Mouse (Mus musculus) CD4-positive, CD25-positive, alpha-beta regulatory T cell, adult 2 months (primary cell): ENCODE data around the gene Duox1.
"Not testable (repeated sequence)": the region's sequence is repeated elsewhere in the genome, so short reads cannot be mapped to it uniquely, and the experiment has no call there.

Experiments used
- DNase-seq: peaks from one replicate; pipeline ENCODE4 v3.0.0-alpha.2; 2012; ENCODE audit warnings: low read depth, low spot score

Gene Duox1

DNA sequence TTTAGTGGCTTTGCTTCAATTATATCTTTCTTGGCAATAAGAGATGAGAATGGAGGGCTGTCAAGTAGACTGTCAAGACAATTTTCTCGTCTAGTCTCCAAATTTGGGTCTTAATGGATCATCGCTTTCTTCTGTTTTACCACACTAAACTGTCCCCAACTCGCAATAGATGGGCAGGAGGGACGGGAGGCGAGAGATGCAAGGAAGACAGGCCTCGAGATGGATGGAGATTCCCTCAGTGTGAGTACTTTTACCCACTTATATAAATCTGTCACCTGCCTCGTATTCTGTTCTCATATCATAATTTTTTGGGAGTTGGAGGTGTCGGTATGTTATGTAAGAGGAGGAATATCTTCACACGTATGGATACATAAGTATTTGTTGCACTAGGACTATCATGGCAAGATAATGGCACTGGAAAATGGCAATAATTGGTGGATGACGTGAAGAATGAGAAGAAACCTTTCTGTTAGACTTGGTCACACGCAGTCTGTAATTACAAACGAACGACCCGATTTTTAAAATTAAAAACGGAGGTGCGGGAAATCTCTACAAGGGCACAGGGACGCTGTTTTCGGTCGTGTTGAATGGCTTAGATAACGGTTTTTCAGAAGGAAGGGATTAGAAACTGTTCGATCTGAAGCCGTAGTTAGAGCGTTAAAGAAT, 59.3 kb downstream of the Duox1 start:
- no peak for DNase-seq

DNA sequence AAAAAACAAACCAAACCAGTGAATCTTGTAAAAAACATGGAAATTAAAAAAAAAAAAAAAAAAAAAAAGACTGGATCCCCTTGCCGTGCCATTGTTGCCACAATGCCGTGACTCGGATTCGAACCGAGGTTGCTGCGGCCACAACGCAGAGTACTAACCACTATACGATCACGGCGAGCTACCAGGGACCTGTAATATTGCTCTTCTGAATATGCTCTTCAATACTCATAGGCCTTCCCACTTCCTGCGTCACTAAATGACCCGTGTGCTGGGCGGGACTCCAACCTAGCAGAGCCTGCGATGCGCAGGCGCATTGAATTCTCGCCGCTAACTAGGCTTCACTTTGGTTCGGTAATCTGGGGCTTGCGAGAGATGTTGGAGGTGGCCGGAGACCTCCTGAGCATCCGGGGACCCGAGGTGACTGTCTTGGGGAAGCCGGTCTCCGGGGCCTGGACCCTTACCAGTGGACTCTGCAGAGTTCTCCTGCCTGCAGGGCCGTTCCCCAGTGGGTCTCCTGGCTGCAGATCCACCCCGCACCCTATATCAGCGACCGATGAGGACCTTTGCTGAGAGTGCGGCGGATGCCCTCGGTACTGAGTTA, 60.0 kb downstream of the Duox1 start:
- peak; percentile 98 for DNase-seq

DNA sequence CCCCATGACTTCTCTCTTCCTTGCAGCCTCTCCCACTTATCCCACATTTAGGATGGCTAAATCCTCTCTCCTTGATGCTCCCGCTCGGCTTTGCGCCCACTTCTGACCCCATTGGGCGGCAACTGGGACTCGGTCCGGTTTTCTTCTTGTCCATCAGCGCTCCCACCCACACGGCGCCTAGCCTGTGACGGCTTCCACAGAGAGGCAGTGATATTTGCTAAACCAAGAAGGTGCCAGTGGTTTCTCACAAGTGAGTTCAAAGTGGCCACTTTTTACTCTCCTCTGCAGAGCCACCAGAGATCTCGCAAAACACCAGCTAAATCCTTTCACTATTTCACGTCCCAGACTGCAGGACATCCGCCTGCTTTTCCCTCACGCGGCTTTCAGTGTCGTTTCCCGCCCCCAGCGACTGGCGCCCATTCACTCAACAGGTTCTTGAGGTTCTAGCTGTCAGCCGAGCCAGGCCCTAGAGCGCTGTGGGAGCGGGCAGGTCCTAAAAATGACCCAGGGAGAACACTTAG, 60.6 kb downstream of the Duox1 start:
- peak; percentile 69 for DNase-seq

DNA sequence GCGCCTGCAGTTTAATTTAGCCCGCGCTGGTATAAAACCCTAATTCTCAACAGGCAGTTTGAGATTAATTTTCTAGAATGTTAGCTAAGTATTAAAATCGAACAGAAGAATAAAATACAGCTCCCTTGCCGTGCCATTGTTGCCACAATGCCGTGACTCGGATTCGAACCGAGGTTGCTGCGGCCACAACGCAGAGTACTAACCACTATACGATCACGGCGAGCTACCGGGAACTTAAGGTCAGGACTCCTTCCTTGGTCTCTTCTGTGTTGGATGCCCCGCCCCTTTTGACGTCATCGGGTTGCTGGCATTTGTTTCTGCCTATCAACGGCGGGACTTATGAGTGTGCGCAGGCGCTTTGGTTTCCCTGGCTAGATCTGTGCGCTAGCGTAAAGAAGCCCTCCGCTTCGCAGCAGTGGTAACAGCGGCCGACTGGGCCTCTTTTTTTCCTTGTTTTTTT, 61.8 kb downstream of the Duox1 start:
- peak; percentile 98 for DNase-seq

DNA sequence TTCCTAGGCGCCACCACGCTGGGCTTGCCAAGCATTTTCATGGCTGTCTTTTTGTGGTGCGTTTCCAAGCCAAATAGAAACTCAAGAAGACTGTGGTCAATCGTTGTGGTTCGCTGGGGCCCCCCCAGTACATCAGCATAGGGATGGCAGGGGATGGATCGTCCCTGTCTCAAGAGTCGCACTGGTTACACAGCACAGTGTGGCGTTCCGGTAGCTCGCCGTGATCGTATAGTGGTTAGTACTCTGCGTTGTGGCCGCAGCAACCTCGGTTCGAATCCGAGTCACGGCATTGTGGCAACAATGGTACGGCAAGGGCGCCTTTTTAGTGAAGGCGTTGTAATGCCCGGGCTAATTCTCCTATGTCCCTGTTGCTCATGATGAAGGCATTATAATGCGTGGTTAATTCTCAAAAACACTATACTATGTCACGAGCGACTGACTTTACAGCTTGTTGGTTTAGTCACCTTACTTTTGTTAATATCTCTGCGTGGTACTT, 62.3 kb downstream of the Duox1 start:
- peak; percentile 87 for DNase-seq

DNA sequence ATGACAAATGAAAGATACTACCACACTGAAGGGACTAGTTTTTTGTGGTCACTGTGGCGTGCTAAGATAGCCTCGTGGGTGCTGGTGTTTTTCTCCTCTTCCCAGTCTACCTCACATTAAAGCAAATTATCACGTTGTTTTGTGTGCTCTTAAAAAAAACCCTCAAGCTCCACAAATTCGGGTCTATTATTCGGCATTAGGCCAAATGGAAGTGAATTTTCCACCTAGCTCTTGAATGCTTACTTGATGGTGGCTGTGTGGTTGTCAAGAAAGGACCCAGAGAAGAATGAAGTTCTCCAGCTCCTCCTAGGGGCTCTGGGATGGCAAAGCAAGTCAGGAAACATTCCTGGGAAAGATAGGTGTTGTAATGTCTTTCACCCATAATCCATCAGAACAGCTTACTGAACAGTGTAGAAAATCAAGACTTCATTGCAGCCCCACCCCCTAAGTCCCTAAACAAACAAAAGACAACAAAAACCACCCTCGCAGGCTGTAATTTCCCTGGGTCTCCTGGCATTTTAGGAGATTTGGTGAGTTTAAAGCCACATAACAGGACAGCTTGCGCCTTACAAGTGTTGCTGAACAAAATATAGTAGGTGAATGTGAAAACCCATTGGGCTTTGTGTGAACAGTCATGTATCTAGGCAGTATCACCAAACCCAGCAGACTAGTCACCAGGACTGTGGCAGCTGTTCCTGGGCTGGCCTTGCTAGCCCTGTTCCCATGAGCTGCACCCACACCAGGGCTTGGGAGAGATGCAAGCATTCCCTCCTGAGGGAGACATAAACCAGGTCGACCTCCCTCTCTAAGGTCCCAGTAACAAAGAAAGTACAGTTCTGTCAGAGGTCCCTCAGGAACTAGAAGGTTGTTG, 63.2 kb downstream of the Duox1 start:
- DNase-seq, result peak; percentile 39

DNA sequence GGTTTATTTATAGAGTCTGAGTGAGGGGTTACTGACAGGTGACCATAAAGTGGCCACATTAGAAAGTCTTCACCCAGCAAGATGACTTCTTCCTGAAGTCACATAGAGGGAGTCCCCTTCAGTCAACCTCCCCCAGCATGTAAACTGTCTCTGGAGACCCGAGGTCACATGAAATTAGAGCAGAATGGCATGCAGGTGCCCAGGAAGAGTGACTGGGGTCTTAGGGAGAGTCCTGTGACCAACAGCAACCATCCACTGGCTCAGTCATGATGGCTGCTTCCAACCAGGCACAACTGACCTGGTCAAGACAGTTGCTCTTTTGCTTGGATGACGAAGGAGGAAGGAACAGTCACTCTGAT, 63.8 kb downstream of the Duox1 start:
- no peak for DNase-seq

DNA sequence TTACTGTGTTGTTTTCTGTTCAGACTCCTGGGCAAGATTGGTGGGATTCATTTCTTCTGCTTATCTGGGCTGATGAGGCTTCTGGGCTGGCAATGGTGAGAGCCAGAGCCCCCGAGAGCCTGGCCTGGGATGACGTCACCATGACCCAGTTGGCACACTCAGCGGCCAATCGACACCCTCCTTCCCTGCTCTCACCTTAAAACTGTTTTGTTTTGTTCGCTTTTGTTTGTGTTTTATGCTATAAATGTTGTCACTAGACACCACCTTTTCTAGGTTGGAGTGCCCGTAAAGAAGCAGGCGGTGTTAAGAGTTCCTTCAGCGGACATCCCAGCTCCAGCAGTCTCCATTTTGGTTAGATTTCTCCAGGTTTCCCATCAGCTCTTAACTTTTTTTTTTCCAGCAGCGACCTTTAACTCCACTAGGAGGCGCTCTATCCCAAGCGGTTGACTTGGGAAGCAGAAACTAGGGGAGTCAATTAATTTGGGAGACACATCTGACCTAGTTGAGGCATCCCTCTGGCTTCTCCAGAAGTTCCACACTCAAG, 65.4 kb downstream of the Duox1 start:
- peak; percentile 79 for DNase-seq

DNA sequence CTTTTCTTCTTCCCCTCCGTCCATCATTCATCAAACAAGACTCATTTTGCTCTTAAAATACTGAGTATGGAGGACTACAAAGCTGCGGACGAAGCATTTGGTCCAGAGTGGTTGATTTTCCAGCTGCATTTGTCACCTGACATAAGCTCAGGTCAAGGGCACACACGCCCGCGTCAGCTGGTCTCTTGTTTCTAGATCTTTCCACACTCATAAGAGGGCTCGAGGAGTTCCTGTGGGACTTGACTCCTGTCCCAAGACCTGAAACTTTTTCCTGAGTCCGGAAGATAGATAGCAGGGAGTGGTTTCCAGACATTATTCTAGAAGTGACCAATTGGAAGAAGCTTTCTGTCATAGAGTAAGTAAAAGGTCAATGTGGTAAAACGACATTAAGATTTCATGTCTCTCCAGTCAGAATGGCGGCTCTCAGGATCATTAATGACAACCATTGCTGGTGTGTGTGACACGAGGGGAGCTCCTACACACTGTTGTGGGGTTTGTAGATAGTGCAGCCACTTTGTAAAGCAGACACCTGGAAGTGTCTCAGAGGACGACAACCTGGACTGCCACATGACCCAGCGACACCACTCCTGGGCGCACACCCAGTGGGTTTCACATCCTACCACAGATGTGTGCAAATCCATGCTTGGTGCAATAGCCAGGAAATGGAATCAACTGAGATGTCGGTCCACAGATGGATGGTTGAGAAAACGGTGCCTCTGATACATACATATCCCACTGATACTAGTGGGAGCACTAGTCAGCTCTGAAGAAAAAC, 66.0 kb downstream of the Duox1 start:
- no peak for DNase-seq

DNA sequence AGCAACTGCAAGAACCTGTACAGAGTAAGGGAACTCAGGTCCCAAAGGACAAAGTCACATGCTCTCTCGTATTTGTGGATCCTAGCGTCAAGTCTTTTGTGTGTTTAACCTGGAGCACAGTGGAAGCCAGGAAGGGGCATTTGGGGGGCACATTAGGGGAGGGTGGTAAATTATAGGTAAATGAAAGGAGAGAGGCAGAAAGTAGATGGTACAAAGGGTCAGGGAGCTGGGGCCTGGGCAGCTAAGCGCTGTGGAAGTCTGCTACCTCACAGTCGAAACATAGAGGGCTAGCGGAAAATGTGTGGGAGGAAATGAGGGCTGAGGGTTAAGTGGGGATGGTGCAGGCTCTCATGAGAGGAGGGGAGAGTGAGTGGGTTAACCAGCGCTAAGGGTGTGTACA, 66.6 kb downstream of the Duox1 start:
- DNase-seq, result no peak

DNA sequence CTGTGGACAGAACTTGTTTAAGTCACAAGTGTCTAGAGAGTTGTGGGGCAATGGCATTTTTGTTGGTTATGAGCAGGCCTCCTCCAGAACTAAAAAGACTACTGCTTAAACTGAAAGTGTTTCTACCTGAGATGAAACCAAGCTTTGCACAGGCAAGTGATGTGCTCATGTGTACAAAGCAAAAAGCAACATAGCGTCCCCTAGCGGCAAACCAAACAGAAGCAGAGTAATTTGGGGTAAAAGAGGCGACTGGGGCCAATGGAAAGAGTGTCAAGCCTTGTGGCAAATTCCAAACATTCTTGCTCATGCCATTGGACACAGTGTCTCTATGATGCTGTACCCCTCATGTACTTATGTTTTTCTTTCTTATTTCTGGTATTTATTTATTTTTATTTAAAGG, 69.6 kb downstream of the Duox1 start:
- peak; percentile 60 for DNase-seq

DNA sequence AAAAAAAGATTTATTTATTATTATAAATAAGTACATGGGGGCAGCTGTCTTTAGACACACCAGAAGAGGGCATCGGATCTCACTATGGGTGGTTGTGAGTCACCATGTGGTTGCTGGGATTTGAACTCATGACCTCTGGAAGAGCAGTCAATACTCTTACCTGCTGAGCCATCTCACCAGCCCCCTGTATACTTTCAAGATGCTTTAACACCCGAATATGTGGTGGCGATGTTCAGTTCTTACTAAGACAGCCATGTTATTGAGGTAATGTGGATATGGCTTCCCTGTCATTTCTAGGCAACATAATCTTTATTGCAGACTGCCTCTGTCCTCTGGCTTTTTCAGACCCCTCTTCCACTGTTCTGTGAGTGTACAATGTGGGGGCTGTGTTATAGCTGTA, 71.7 kb downstream of the Duox1 start:
- not testable (repeated sequence) for DNase-seq

DNA sequence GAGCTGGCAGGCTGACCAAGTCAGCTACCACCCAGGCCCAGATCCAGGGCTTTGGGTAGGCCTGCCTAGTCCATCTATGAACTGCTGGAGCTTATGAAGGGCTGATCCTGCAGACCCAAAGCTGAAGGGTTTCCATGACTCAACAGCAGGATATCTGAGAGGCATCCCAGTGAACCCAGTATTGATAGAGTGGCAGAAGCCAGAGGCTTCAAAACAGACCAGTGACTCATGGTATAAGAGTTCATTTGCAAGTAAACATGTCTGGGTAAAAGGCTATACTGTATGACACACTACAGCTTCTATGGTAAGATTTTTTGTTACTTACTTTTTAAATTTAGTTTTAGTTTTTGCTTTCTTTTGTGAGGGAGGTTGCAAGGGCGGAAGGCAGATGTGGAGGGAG, 80.7 kb downstream of the Duox1 start:
- DNase-seq, result no peak
